Mouse (Mus musculus) midbrain, embryonic 12.5 days (tissue): Measurements from ENCODE around the gene Lysmd1. TPM values are rescaled to one million over a fixed set of nuclear protein-coding genes. Genes with fewer than 3 reads are reported as not detected.
A peak's percentile ranks its signal among the peaks of the same experiment; 100 is the strongest.
"Not testable (repeated sequence)": the region's sequence is repeated elsewhere in the genome, so short reads cannot be mapped to it uniquely, and the experiment has no call there.

Source experiments
- ATAC-seq: fragments of 200-750 bp; cut with Nextera tagmentation; 2 replicates; pipeline ENCODE4 v1.8.0; 2017; ENCODE audit warnings: low read depth, moderate TSS enrichment, moderate library complexity; ENCODE audit not compliant: low FRiP score
- H3K27ac ChIP-seq: fragments of 300-500 bp; sonication (generic); replicated peaks from 2 replicates; pipeline ENCODE4 v1.5.1; 2016; ENCODE audit warnings: mild to moderate bottlenecking
- H3K27me3 ChIP-seq: fragments of 300-500 bp; sonication (generic); 2 replicates; pipeline ENCODE4 v1.6.1; 2016; ENCODE audit warnings: mild to moderate bottlenecking
- H3K36me3 ChIP-seq: fragments of 300-500 bp; sonication (generic); 2 replicates; pipeline ENCODE4 v1.6.1; 2016
- H3K4me1 ChIP-seq: fragments of 300-500 bp; sonication (generic); 2 replicates; pipeline ENCODE4 v1.6.1; 2016
- H3K4me2 ChIP-seq: fragments of 300-500 bp; sonication (generic); replicated peaks from 2 replicates; pipeline ENCODE4 v1.6.1; 2016; ENCODE audit warnings: mild to moderate bottlenecking, moderate library complexity
- H3K4me3 ChIP-seq: fragments of 300-500 bp; sonication (generic); 2 replicates; pipeline ENCODE4 v1.5.1; 2016; ENCODE audit warnings: mild to moderate bottlenecking
- H3K9ac ChIP-seq: fragments of 300-500 bp; sonication (generic); replicated peaks from 2 replicates; pipeline ENCODE4 v1.6.1; 2016; ENCODE audit warnings: mild to moderate bottlenecking, moderate library complexity
- H3K9me3 ChIP-seq: fragments of 300-500 bp; sonication (generic); 2 replicates; pipeline ENCODE4 v1.6.1; 2016; ENCODE audit warnings: mild to moderate bottlenecking
- WGBS: fragments of 180-500 bp; shearing (Covaris S2); methylation state at CpG from one replicate; pipeline ENCODE4 v1.1.7; 2016; 5-methylcytosine and 5-hydroxymethylcytosine counted together
- polyA plus RNA-seq: library from polyadenylated mRNA; unstranded; fragments of >200 nt; fragmentation: Nextera tagmentation; extraction: Ambion mirVana; gene quantifications from 2 replicates; pipeline ENCODE4 v1.2.1, GENCODE M21; 2016

Lysmd1 gene
- polyA plus RNA-seq, 1 experiment from 2014 or later = 24.4 TPM

GRCm38 (mm10) chr3:95121580-95121979, 12.3 kb upstream of the Lysmd1 start:
- no peak for ATAC-seq
- Histone ChIP-seq H3K36me3 (peaks cover 66% of the 10 kb centered on the region), H3K27ac (no peak overlapping the region), H3K9ac (no peak overlapping the region), H3K4me1 (peaks cover 6% of the 10 kb centered on the region; the same call in 1 of the 2 replicates), H3K4me2 (no peak overlapping the region), H3K4me3 (no peak overlapping the region), H3K27me3 (no peaks in the 10 kb centered on the region), H3K9me3 (no peaks in the 10 kb centered on the region)
- 83% methylated on average over 6 of the region's 6 CpGs for WGBS

- Histone ChIP-seq H3K9ac (no peak within 1 kb of the TSS), H3K4me2 (no peak within 1 kb of the TSS), H3K9me3 (no peaks in the 10 kb centered on the region), H3K27ac (no peak within 1 kb of the TSS), H3K36me3 (peaks cover 49% of the 10 kb centered on the region), H3K27me3 (no peaks in the 10 kb centered on the region), H3K4me3 (no peak within 1 kb of the TSS), H3K4me1 (peaks cover 6% of the 10 kb centered on the region; the same call in 1 of the 2 replicates)
- no peak for ATAC-seq
- WGBS = 68% methylated on average over 6 of the region's 6 CpGs
These were observed 9.6 kb upstream of the Lysmd1 start, which contains the start of gene Tmod4 for GRCm38 (mm10) chr3:95124246-95124645. TSS of gene Tmod4 (plus strand) at chr3:95124476.

GRCm38 (mm10) chr3:95124972-95125371, 8.9 kb upstream of the Lysmd1 start:
- no peaks in the 10 kb centered on the region for H3K9me3 ChIP-seq
- peaks cover 49% of the 10 kb centered on the region for H3K36me3 ChIP-seq
- no peak overlapping the region for H3K4me2 ChIP-seq
- no peak overlapping the region for H3K9ac ChIP-seq
- no peak overlapping the region for H3K27ac ChIP-seq
- H3K4me1 ChIP-seq = peaks cover 6% of the 10 kb centered on the region; the same call in 1 of the 2 replicates
- H3K27me3 ChIP-seq = no peaks in the 10 kb centered on the region
- 56% methylated on average over 5 of the region's 5 CpGs for WGBS
- ATAC-seq = no peak
- H3K4me3 ChIP-seq = no peak overlapping the region

GRCm38 (mm10) chr3:95129226-95129651, 4.6 kb upstream of the Lysmd1 start:
- no peak overlapping the region for H3K4me2 ChIP-seq
- no peaks in the 10 kb centered on the region for H3K27me3 ChIP-seq
- peaks cover 12% of the 10 kb centered on the region for H3K4me1 ChIP-seq
- H3K36me3 ChIP-seq = peaks cover 23% of the 10 kb centered on the region
- ATAC-seq = no peak
- H3K27ac ChIP-seq = no peak overlapping the region
- H3K4me3 ChIP-seq = no peak overlapping the region
- H3K9ac ChIP-seq = no peak overlapping the region
- WGBS = 50% methylated on average over 6 of the region's 6 CpGs
- no peaks in the 10 kb centered on the region for H3K9me3 ChIP-seq

- H3K36me3 ChIP-seq = peaks cover 23% of the 10 kb centered on the region
- no peaks in the 10 kb centered on the region for H3K27me3 ChIP-seq
- no peak overlapping the region for H3K4me2 ChIP-seq
- no peak overlapping the region for H3K9ac ChIP-seq
- H3K27ac ChIP-seq = no peak overlapping the region
- H3K4me1 ChIP-seq = peaks cover 10% of the 10 kb centered on the region
- ATAC-seq = no peak
- H3K9me3 ChIP-seq = no peaks in the 10 kb centered on the region
- no peak overlapping the region for H3K4me3 ChIP-seq
- WGBS = 95% methylated on average over 5 of the region's 5 CpGs
These were observed 3.8 kb upstream of the Lysmd1 start for GRCm38 (mm10) chr3:95130081-95130480.

GRCm38 (mm10) chr3:95132389-95132788, 1.5 kb upstream of the Lysmd1 start:
- not testable (repeated sequence) for H3K27me3 ChIP-seq, ATAC-seq, H3K27ac ChIP-seq, H3K9ac ChIP-seq, H3K4me2 ChIP-seq, H3K9me3 ChIP-seq
- Histone ChIP-seq H3K4me3 (peak overlapping the region; percentile 68; the same call in 1 of the 2 replicates), H3K36me3 (peaks cover 23% of the 10 kb centered on the region), H3K4me1 (peaks cover 16% of the 10 kb centered on the region)
- WGBS = 86% methylated on average over 2 of the region's 2 CpGs

GRCm38 (mm10) chr3:95133176-95133575, 712 bp upstream of the Lysmd1 start:
- H3K9me3 ChIP-seq = no peaks in the 10 kb centered on the region
- H3K4me1 ChIP-seq = peaks cover 16% of the 10 kb centered on the region
- H3K4me2 ChIP-seq = peak overlapping the region; percentile 81
- 0 out of 2 replicates have a peak overlapping the region, but pooled peaks have one; percentile 63 for H3K27ac ChIP-seq
- peak overlapping the region; percentile 75 for H3K9ac ChIP-seq
- H3K36me3 ChIP-seq = peaks cover 23% of the 10 kb centered on the region
- no peaks in the 10 kb centered on the region for H3K27me3 ChIP-seq
- H3K4me3 ChIP-seq = peak overlapping the region; percentile 68
- ATAC-seq = peak; percentile 3
- WGBS = 61% methylated on average over 11 of the region's 11 CpGs

GRCm38 (mm10) chr3:95134133-95134532, 245 bp downstream of the Lysmd1 start:
- not testable (repeated sequence) for H3K4me2 ChIP-seq, H3K27me3 ChIP-seq, H3K9me3 ChIP-seq, H3K9ac ChIP-seq, H3K27ac ChIP-seq
- WGBS = no CpG with 5 or more reads among the region's 12 CpGs
- ATAC-seq = peak; percentile 70
- peaks cover 16% of the 10 kb centered on the region for H3K4me1 ChIP-seq
- H3K4me3 ChIP-seq = peak overlapping the region; percentile 68
- peaks cover 15% of the 10 kb centered on the region for H3K36me3 ChIP-seq

- H3K4me1 ChIP-seq = peaks cover 16% of the 10 kb centered on the region
- peak; percentile 21; the same call in 1 of the 2 replicates for ATAC-seq
- H3K36me3 ChIP-seq = peaks cover 13% of the 10 kb centered on the region
- WGBS = 32% methylated on average over 6 of the region's 6 CpGs
- no peaks in the 10 kb centered on the region for H3K9me3 ChIP-seq
- peak overlapping the region; percentile 43; the same call in 1 of the 2 replicates for H3K9ac ChIP-seq
- no peak overlapping the region for H3K27ac ChIP-seq
- peak overlapping the region; percentile 33 for H3K4me3 ChIP-seq
- peak overlapping the region; percentile 54 for H3K4me2 ChIP-seq
- H3K27me3 ChIP-seq = no peaks in the 10 kb centered on the region
These were observed 1.1 kb downstream of the Lysmd1 start for GRCm38 (mm10) chr3:95135023-95135422.

- H3K36me3 ChIP-seq = peaks cover 15% of the 10 kb centered on the region
- H3K27me3 ChIP-seq = no peaks in the 10 kb centered on the region
- H3K4me1 ChIP-seq = peaks cover 16% of the 10 kb centered on the region
- WGBS = 94% methylated on average over 7 of the region's 7 CpGs
- H3K4me3 ChIP-seq = peak overlapping the region; percentile 33; the same call in 1 of the 2 replicates
- H3K4me2 ChIP-seq = peak overlapping the region; percentile 54
- no peak overlapping the region for H3K9ac ChIP-seq
- no peak overlapping the region for H3K27ac ChIP-seq
- no peaks in the 10 kb centered on the region for H3K9me3 ChIP-seq
- no peak for ATAC-seq
These were observed 1.7 kb downstream of the Lysmd1 start for GRCm38 (mm10) chr3:95135433-95136052.

- peaks cover 16% of the 10 kb centered on the region for H3K36me3 ChIP-seq
- no peaks in the 10 kb centered on the region for H3K27me3 ChIP-seq
- H3K9me3 ChIP-seq = no peaks in the 10 kb centered on the region
- H3K4me1 ChIP-seq = peaks cover 16% of the 10 kb centered on the region
- H3K9ac ChIP-seq = no peak overlapping the region
- H3K27ac ChIP-seq = no peak overlapping the region
- H3K4me3 ChIP-seq = no peak overlapping the region
- H3K4me2 ChIP-seq = no peak overlapping the region
- WGBS = 91% methylated on average over 3 of the region's 3 CpGs
- no peak for ATAC-seq
These were observed 2.4 kb downstream of the Lysmd1 start for GRCm38 (mm10) chr3:95136336-95136735.

GRCm38 (mm10) chr3:95139586-95140288, 5.8 kb downstream of the Lysmd1 start:
- no peak for ATAC-seq
- no peaks in the 10 kb centered on the region for H3K27me3 ChIP-seq
- no peak overlapping the region for H3K4me2 ChIP-seq
- H3K9ac ChIP-seq = no peak overlapping the region
- no peak overlapping the region for H3K27ac ChIP-seq
- H3K9me3 ChIP-seq = no peaks in the 10 kb centered on the region
- H3K4me1 ChIP-seq = peaks cover 9% of the 10 kb centered on the region
- H3K36me3 ChIP-seq = peaks cover 12% of the 10 kb centered on the region
- 74% methylated on average over 25 of the region's 25 CpGs for WGBS
- no peak overlapping the region for H3K4me3 ChIP-seq
